Mouse (Mus musculus): Measurements from ENCODE around the gene Pon1. TPM values are rescaled to one million over a fixed set of nuclear protein-coding genes. Genes with fewer than 3 reads are reported as not detected.

The Pon1 gene
- polyA plus RNA-seq, 1 experiment from 2014 or later: not detected

DNA sequence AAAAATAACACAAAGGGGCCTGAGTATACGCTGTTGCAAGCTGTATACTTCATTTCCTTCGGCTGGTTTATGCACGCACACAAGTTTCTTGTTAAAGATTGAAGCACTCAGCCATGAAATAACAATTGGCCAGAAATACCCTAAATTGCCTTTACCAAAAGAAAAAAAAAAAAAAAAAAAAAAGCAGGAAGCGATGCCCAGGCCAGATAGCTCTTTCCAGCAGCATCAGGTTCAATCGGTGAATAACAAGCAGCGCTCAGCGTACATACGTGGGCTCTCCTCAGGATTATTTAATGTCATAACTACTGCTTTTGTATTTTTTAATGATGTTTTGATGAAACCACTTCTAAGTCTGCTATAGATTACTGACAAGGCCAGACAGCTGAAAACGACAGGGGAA is 28.9 kb downstream of the Pon1 start:
- Histone ChIP-seq H3K36me3 (ENCODE audit: inconsistent target) (no peaks in the 10 kb centered on the region), H3K4me3 (ENCODE audit: inconsistent target) (no peak overlapping the region), H3K79me2 (ENCODE audit: inconsistent target) (no peaks in the 10 kb centered on the region), H3K27ac (peak overlapping the region; percentile 0; the same call in 1 of the 2 replicates)
- 39% methylated on average over 9 of the region's 9 CpGs for WGBS (ENCODE audit: missing documents)

DNA sequence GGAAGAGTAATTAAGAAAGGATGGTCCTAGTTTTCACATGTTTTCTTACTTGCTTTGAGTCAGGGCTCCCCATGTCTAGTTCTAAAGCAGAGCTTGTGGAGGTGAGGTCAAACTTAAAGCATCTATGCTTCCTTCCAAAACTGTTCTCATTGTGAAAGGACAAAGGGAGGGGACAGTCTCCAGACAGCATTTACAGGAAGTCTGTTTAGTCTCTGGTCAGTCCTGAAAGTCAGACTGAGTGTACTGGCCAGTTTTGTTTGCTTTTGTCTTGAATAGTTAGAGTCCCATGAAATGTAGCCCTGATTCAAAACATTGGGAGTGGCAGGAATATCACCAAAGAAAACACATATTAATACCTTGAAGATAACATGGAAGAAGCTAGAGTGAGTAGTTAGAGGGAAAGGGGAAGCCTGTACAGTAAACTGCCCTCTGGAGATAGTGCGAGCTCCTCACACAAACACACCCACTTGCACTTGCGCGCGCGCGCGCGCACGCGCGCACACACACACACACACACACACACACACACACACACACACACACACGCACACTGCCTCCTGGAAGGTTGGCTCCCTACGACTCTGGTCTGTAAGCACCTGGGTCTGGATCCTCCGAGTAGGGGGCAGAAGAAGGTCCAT is 30.1 kb downstream of the Pon1 start:
- no peak overlapping the region for H3K27ac ChIP-seq

GRCm38 (mm10) chr6:5162052-5162451 is 31.7 kb downstream of the Pon1 start:
- Histone ChIP-seq H3K27ac (no peak overlapping the region), H3K36me3 (ENCODE audit: inconsistent target) (no peaks in the 10 kb centered on the region), H3K4me3 (ENCODE audit: inconsistent target) (no peak overlapping the region), H3K79me2 (ENCODE audit: inconsistent target) (no peaks in the 10 kb centered on the region)
- 77% methylated on average over 6 of the region's 6 CpGs for WGBS (ENCODE audit: missing documents)

More for the DNA sequence above, 30.1 kb downstream of the Pon1 start:
- Histone ChIP-seq H3K36me3 (ENCODE audit: inconsistent target) (no peaks in the 10 kb centered on the region), H3K79me2 (ENCODE audit: inconsistent target) (no peaks in the 10 kb centered on the region), H3K4me3 (ENCODE audit: inconsistent target) (no peak overlapping the region)
- WGBS (ENCODE audit: missing documents): 93% methylated on average over 3 of the region's 14 CpGs

GRCm38 (mm10) chr6:5159385-5159791 is 34.4 kb downstream of the Pon1 start:
- 19% methylated on average over 7 of the region's 7 CpGs for WGBS (ENCODE audit: missing documents)
- H3K79me2 ChIP-seq (ENCODE audit: inconsistent target): no peaks in the 10 kb centered on the region

GRCm38 (mm10) chr6:5156541-5157425 is 37.0 kb downstream of the Pon1 start:
- Histone ChIP-seq H3K27ac (no peak overlapping the region), H3K79me2 (ENCODE audit: inconsistent target) (no peaks in the 10 kb centered on the region), H3K4me3 (ENCODE audit: inconsistent target) (no peak overlapping the region), H3K36me3 (ENCODE audit: inconsistent target) (no peaks in the 10 kb centered on the region)
- WGBS (ENCODE audit: missing documents): 60% methylated on average over 6 of the region's 6 CpGs

More at GRCm38 (mm10) chr6:5159385-5159791, 34.4 kb downstream of the Pon1 start:
- H3K27ac ChIP-seq: peak overlapping the region; percentile 62
- no peaks in the 10 kb centered on the region for H3K36me3 ChIP-seq (ENCODE audit: inconsistent target)
- H3K4me3 ChIP-seq (ENCODE audit: inconsistent target): no peak overlapping the region

- WGBS (ENCODE audit: missing documents): 86% methylated on average over 1 of the region's 1 CpGs
- Histone ChIP-seq H3K27ac (no peak overlapping the region), H3K4me3 (ENCODE audit: inconsistent target) (no peak overlapping the region), H3K36me3 (ENCODE audit: inconsistent target) (no peaks in the 10 kb centered on the region), H3K79me2 (ENCODE audit: inconsistent target) (no peaks in the 10 kb centered on the region)
Measured at GRCm38 (mm10) chr6:5155313-5155927, 38.3 kb downstream of the Pon1 start.

- Histone ChIP-seq H3K79me2 (ENCODE audit: inconsistent target) (no peaks in the 10 kb centered on the region), H3K36me3 (ENCODE audit: inconsistent target) (no peaks in the 10 kb centered on the region), H3K27ac (no peak overlapping the region), H3K4me3 (ENCODE audit: inconsistent target) (no peak overlapping the region)
- WGBS (ENCODE audit: missing documents): 95% methylated on average over 6 of the region's 6 CpGs
Measured at GRCm38 (mm10) chr6:5154786-5155185, 39.0 kb downstream of the Pon1 start.

DNA sequence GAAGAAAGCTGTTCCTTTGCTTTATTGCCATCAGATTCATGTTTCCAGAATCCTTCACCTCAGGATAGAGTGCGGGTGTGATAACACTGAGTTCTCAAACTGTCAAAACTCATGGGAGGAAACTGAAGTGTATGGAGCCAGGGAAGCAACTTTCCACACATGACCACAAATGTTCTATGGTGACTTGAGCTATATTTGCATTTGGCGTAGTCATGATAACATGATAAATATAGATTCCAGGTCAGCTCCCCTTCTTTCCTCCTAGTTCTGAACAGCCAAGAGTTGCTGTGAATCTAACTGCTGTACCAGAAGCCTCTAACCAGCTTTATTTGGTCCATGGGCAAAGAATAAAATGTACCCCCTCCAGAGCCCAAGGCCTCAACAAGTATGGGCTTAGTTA is 41.6 kb downstream of the Pon1 start:
- Histone ChIP-seq H3K79me2 (ENCODE audit: inconsistent target) (no peaks in the 10 kb centered on the region), H3K27ac (no peak overlapping the region), H3K36me3 (ENCODE audit: inconsistent target) (no peaks in the 10 kb centered on the region), H3K4me3 (ENCODE audit: inconsistent target) (no peak overlapping the region)
- 93% methylated on average over 2 of the region's 2 CpGs for WGBS (ENCODE audit: missing documents)

GRCm38 (mm10) chr6:5151171-5151570 is 42.6 kb downstream of the Pon1 start:
- Histone ChIP-seq H3K27ac (no peak overlapping the region), H3K36me3 (ENCODE audit: inconsistent target) (no peaks in the 10 kb centered on the region), H3K4me3 (ENCODE audit: inconsistent target) (no peak overlapping the region), H3K79me2 (ENCODE audit: inconsistent target) (no peaks in the 10 kb centered on the region)
- WGBS (ENCODE audit: missing documents): 90% methylated on average over 4 of the region's 4 CpGs

- 94% methylated on average over 1 of the region's 2 CpGs for WGBS (ENCODE audit: missing documents)
- H3K27ac ChIP-seq: no peak overlapping the region
Measured at GRCm38 (mm10) chr6:5149941-5150340, 43.8 kb downstream of the Pon1 start.

DNA sequence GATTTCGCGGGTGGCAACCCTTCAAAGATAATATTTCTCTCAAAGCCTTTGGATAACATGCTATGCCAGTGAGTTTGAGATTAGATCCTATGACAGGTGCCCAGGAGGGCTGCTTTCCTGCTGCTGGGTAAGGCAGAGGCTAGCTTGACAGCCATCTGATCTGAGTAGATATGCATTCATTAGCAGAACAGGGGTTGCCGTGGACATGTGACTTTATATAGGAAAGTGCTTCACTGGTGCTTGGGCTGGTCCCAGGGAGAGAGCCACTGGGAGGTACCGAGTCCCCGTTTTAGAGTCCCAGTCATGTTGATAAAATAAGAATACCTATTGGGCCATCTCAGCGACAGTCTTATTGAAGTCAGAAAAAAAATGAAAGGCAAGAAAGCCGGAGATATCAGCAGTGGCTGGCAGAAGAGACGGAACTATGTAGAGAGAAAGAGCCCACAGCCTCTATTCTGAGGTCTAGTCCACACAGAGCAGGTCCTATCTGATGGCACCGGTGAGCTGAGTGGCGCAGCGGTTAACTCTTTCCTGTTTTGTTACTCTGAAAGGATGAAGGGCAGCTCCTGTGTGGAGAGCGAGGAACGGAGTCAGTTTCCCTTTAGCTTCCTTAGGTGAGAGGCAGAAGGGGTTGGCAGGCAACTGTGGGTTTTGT is 46.1 kb downstream of the Pon1 start:
- H3K79me2 ChIP-seq (ENCODE audit: inconsistent target): no peaks in the 10 kb centered on the region
- WGBS (ENCODE audit: missing documents): 52% methylated on average over 13 of the region's 13 CpGs
- H3K27ac ChIP-seq: no peak overlapping the region
- H3K36me3 ChIP-seq (ENCODE audit: inconsistent target): no peaks in the 10 kb centered on the region
- no peak overlapping the region for H3K4me3 ChIP-seq (ENCODE audit: inconsistent target)

More at GRCm38 (mm10) chr6:5149941-5150340, 43.8 kb downstream of the Pon1 start:
- H3K36me3 ChIP-seq (ENCODE audit: inconsistent target): no peaks in the 10 kb centered on the region
- no peaks in the 10 kb centered on the region for H3K79me2 ChIP-seq (ENCODE audit: inconsistent target)
- H3K4me3 ChIP-seq (ENCODE audit: inconsistent target): no peak overlapping the region

GRCm38 (mm10) chr6:5139666-5140065 is 54.1 kb downstream of the Pon1 start:
- Histone ChIP-seq H3K36me3 (ENCODE audit: inconsistent target) (no peaks in the 10 kb centered on the region), H3K4me3 (ENCODE audit: inconsistent target) (no peak overlapping the region), H3K79me2 (ENCODE audit: inconsistent target) (no peaks in the 10 kb centered on the region), H3K27ac (no peak overlapping the region)
- WGBS (ENCODE audit: missing documents): 94% methylated on average over 9 of the region's 9 CpGs

DNA sequence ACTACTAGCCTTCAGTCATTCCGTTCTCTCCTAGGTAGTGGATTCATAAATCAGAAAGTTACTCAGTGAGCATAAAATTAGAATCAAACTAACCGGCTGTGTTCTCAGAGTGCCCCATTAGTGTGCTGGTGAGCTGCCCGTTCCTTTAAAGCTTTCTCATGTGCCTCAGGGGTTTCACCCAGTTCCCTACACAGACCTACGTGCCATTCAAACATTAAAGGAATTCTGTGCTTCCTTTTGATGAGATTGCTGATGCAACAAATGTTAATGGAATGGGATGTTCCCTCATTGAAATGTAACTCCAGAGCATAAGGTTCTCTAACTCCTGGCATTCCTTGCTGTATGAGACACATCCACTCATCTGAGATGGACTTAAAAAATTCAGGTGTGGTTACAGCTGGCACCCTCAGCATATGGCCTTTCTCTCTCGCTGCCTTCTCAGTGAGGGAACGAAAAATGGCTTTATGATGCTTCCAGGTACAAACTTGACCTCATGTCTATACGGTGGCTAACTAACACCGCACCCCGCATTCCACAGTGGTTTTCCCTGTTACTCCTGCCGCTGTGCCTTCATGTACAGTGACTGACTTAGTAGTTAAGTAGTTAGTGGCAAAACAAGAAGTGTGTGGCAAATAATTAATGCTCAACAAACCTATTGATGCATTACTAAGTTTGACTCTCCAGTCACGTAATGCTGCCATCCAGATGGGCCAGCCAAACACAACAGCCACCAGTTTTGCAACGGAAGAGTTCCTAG is 54.7 kb downstream of the Pon1 start:
- no peaks in the 10 kb centered on the region for H3K79me2 ChIP-seq (ENCODE audit: inconsistent target)
- no peaks in the 10 kb centered on the region for H3K36me3 ChIP-seq (ENCODE audit: inconsistent target)
- WGBS (ENCODE audit: missing documents): 94% methylated on average over 12 of the region's 12 CpGs
- H3K27ac ChIP-seq: no peak overlapping the region
- no peak overlapping the region for H3K4me3 ChIP-seq (ENCODE audit: inconsistent target)

- H3K36me3 ChIP-seq (ENCODE audit: inconsistent target): no peaks in the 10 kb centered on the region
- 93% methylated on average over 6 of the region's 6 CpGs for WGBS (ENCODE audit: missing documents)
Measured at GRCm38 (mm10) chr6:5136046-5136445, 57.7 kb downstream of the Pon1 start.

More at GRCm38 (mm10) chr6:5136046-5136445, 57.7 kb downstream of the Pon1 start:
- H3K4me3 ChIP-seq (ENCODE audit: inconsistent target): no peak overlapping the region
- H3K79me2 ChIP-seq (ENCODE audit: inconsistent target): no peaks in the 10 kb centered on the region
- H3K27ac ChIP-seq: no peak overlapping the region

Data from macrophage (primary cell).